In genomic region chr14:72670987-72671386, GRCm38 (mm10) we compare ENCODE assay signal across 1 mouse cellular context.
TF ChIP-seq lines count a peak whose summit lies in the region.

No protein-coding gene starts in this region.

TF ChIP-seq in MEL, 35 proteins besides CTCF, POLR2A, EP300 and RAD21 (continued from another document):
- TF ChIP-seq USF2 (IDR thresholded peaks at IDR 0.05; ENCODE audit: borderline replicate concordance in 1 of 2, insufficient read depth in 1 of 2, low read depth in 1 of 2, low read length in 2 of 2) (no peak), GABPA (IDR thresholded peaks at IDR 0.05; ENCODE audit: low read depth, low read length) (no peak), TBP (IDR thresholded peaks at IDR 0.05; ENCODE audit: low read depth, low read length) (no peak), ZMIZ1 (IDR thresholded peaks at IDR 0.05; ENCODE audit: low read depth, low read length) (no peak)
